Mouse (Mus musculus): ENCODE results near the gene Zc3hc1. TPM values are rescaled to one million over a fixed set of nuclear protein-coding genes. Genes with fewer than 3 reads are reported as not detected.

The Zc3hc1 gene
- polyA plus RNA-seq, 1 experiment from 2014 or later: 79.2 TPM

Other genes with a start within 250 kb of the Zc3hc1 start
- 57.3 and 71.4 TPM in 2 replicates for gene Ube2h, start 86.5 kb downstream of the Zc3hc1 start, polyA plus RNA-seq (2014; fragmentation: Nextera tagmentation; extraction: Ambion mirVana)
- gene Klhdc10, start 10.8 kb upstream of the Zc3hc1 start, polyA plus RNA-seq (2014; fragmentation: Nextera tagmentation; extraction: Ambion mirVana): 35.2 and 41.1 TPM in 2 replicates
- gene Tmem209, start 118.8 kb upstream of the Zc3hc1 start, polyA plus RNA-seq (2014; fragmentation: Nextera tagmentation; extraction: Ambion mirVana): 37.8 and 44.5 TPM in 2 replicates
- 0.16 and 0.20 TPM in 2 replicates for gene Ssmem1, start 118.8 kb upstream of the Zc3hc1 start, polyA plus RNA-seq (2014; fragmentation: Nextera tagmentation; extraction: Ambion mirVana)
- 4.5 and 5.4 TPM in 2 replicates for gene Cpa2, start 150.6 kb upstream of the Zc3hc1 start, polyA plus RNA-seq (2014; fragmentation: Nextera tagmentation; extraction: Ambion mirVana)
- 2.3 and 2.8 TPM in 2 replicates for gene Cpa4, start 177.3 kb upstream of the Zc3hc1 start, polyA plus RNA-seq (2014; fragmentation: Nextera tagmentation; extraction: Ambion mirVana)
- 0.10 TPM in 2 replicates for gene Cpa5, start 220.0 kb upstream of the Zc3hc1 start, polyA plus RNA-seq (2014; fragmentation: Nextera tagmentation; extraction: Ambion mirVana)
- 0.58 and 1.5 TPM in 2 replicates for gene Cpa1, start 248.2 kb upstream of the Zc3hc1 start, polyA plus RNA-seq (2014; fragmentation: Nextera tagmentation; extraction: Ambion mirVana)

Data from forebrain, embryonic 14.5 days (tissue).